Mouse (Mus musculus) CH12.LX (cell line): Measurements from ENCODE around the gene Nhp2.
A peak's percentile ranks its signal among the peaks of the same experiment; 100 is the strongest.

Experiments
- CHD2 ChIP-seq: IDR thresholded peaks from 2 replicates; pipeline ENCODE4 v1.6.1; 2011; ENCODE audit warnings: low read length, improper control_type of control experiment
- CTCF ChIP-seq, 2 experiments: IDR thresholded peaks in 1 of 2; conservative IDR thresholded peaks in 1 of 2; 2 replicates each; pipeline ENCODE4 v1.5.1; 2011 to 2012; ENCODE audit warnings: low read depth in 2 of 2, low read length in 2 of 2, improper control_type of control experiment in 1 of 2, inconsistent platforms in 1 of 2, mild to moderate bottlenecking in 1 of 2, moderate library complexity in 1 of 2
- POLR2A ChIP-seq: IDR thresholded peaks from 2 replicates; pipeline ENCODE4 v1.6.1; 2011; ENCODE audit warnings: low read depth, mild to moderate bottlenecking, improper control_type of control experiment, low read length
- POLR2AphosphoS2 ChIP-seq: IDR thresholded peaks from 2 replicates; pipeline ENCODE4 v1.6.1; 2011; ENCODE audit warnings: low read depth, low read length, improper control_type of control experiment
- SMC3 ChIP-seq: IDR thresholded peaks from 2 replicates; pipeline ENCODE4 v1.6.1; 2011; ENCODE audit warnings: low read depth, low read length, improper control_type of control experiment

GRCm38 (mm10) chr11:51584431-51585248 lies 34.9 kb upstream of the Nhp2 start, which contains the start of gene Phykpl:
- TF ChIP-seq SMC3: no peak
- peak in 1 of 2 experiments; percentile 35; a peak in 1 of 4 replicates for TF ChIP-seq CTCF (conservative IDR thresholded peaks at IDR 0.05 in 1 of 2, IDR thresholded peaks at IDR 0.05 in 1 of 2; ENCODE audit: low read depth in 2 of 2, low read length in 2 of 2)
- peak; percentile 98 for TF ChIP-seq POLR2A
- peak; percentile 80; the same call in 1 of the 2 replicates for TF ChIP-seq POLR2AphosphoS2
- peak; percentile 65 for TF ChIP-seq CHD2
